Mouse (Mus musculus): ENCODE measurements around the gene Grb2. TPM values are rescaled to one million over a fixed set of nuclear protein-coding genes. Genes with fewer than 3 reads are reported as not detected.

The Grb2 gene
- 66.7 TPM in 2 replicates for polyA plus RNA-seq (2014; fragmentation: Nextera tagmentation; extraction: Ambion mirVana)

GRCm38 (mm10) chr11:115708209-115708876 lies at the start of gene Grb2:
Gene Grb2 (minus strand): TSS chr11:115708597.
- peak within 1 kb of the TSS; percentile 98 for H3K9ac ChIP-seq (ENCODE audit: low read depth, low read length)
- DNase-seq (ENCODE audit: low spot score) (peak; percentile 98), ATAC-seq (ENCODE audit: low read depth) (peak; percentile 97)
- no peaks in the 10 kb centered on the region for H3K27me3 ChIP-seq (replicated peaks; ENCODE audit: control insufficient read depth, insufficient read depth, low read length)
- no peaks in the 10 kb centered on the region for H3K36me3 ChIP-seq (ENCODE audit: control insufficient read depth, insufficient read depth, low read length)
- H3K27ac ChIP-seq (replicated peaks; ENCODE audit: low read depth, low read length): peak within 1 kb of the TSS; percentile 90
- H3K4me1 ChIP-seq (ENCODE audit: control insufficient read depth, insufficient read depth, low read length): peaks cover 9% of the 10 kb centered on the region
- peak within 1 kb of the TSS; percentile 100 for H3K4me3 ChIP-seq (ENCODE audit: low read depth, low read length)
- WGBS: 0% methylated on average over 9 of the region's 91 CpGs
- H3K9me3 ChIP-seq (ENCODE audit: control insufficient read depth, low read length): no peaks in the 10 kb centered on the region
- peak within 1 kb of the TSS; percentile 79 for H3K4me2 ChIP-seq (ENCODE audit: low read depth, low read length)

- H3K36me3 ChIP-seq (ENCODE audit: control insufficient read depth, insufficient read depth, low read length): no peaks in the 10 kb centered on the region
- H3K9ac ChIP-seq (ENCODE audit: low read depth, low read length): no peak overlapping the region
- H3K4me3 ChIP-seq (ENCODE audit: low read depth, low read length): no peak overlapping the region
- no peak overlapping the region for H3K4me2 ChIP-seq (ENCODE audit: low read depth, low read length)
- no peak for DNase-seq (ENCODE audit: low spot score)
- no peaks in the 10 kb centered on the region for H3K9me3 ChIP-seq (ENCODE audit: control insufficient read depth, low read length)
- ATAC-seq (ENCODE audit: low read depth): no peak
- no peaks in the 10 kb centered on the region for H3K4me1 ChIP-seq (ENCODE audit: control insufficient read depth, insufficient read depth, low read length)
- H3K27me3 ChIP-seq (replicated peaks; ENCODE audit: control insufficient read depth, insufficient read depth, low read length): no peaks in the 10 kb centered on the region
- no peak overlapping the region for H3K27ac ChIP-seq (replicated peaks; ENCODE audit: low read depth, low read length)
- WGBS: 78% methylated on average over 4 of the region's 4 CpGs
Observed at GRCm38 (mm10) chr11:115753485-115753884, 45.1 kb upstream of the Grb2 start.

- DNase-seq (ENCODE audit: low spot score) (no peak), ATAC-seq (ENCODE audit: low read depth) (no peak)
- H3K4me3 ChIP-seq (ENCODE audit: low read depth, low read length): no peak overlapping the region
- H3K27me3 ChIP-seq (replicated peaks; ENCODE audit: control insufficient read depth, insufficient read depth, low read length): no peaks in the 10 kb centered on the region
- no peak overlapping the region for H3K4me2 ChIP-seq (ENCODE audit: low read depth, low read length)
- 78% methylated on average over 7 of the region's 7 CpGs for WGBS
- H3K36me3 ChIP-seq (ENCODE audit: control insufficient read depth, insufficient read depth, low read length): no peaks in the 10 kb centered on the region
- H3K9ac ChIP-seq (ENCODE audit: low read depth, low read length): no peak overlapping the region
- no peaks in the 10 kb centered on the region for H3K9me3 ChIP-seq (ENCODE audit: control insufficient read depth, low read length)
- no peaks in the 10 kb centered on the region for H3K4me1 ChIP-seq (ENCODE audit: control insufficient read depth, insufficient read depth, low read length)
- no peak overlapping the region for H3K27ac ChIP-seq (replicated peaks; ENCODE audit: low read depth, low read length)
Observed at GRCm38 (mm10) chr11:115752653-115753052, 44.3 kb upstream of the Grb2 start.

- Histone ChIP-seq H3K4me1 (ENCODE audit: control insufficient read depth, insufficient read depth, low read length) (no peaks in the 10 kb centered on the region), H3K36me3 (ENCODE audit: control insufficient read depth, insufficient read depth, low read length) (no peaks in the 10 kb centered on the region), H3K4me3 (ENCODE audit: low read depth, low read length) (no peak overlapping the region), H3K4me2 (ENCODE audit: low read depth, low read length) (no peak overlapping the region), H3K27ac (replicated peaks; ENCODE audit: low read depth, low read length) (no peak overlapping the region), H3K27me3 (replicated peaks; ENCODE audit: control insufficient read depth, insufficient read depth, low read length) (no peaks in the 10 kb centered on the region), H3K9ac (ENCODE audit: low read depth, low read length) (no peak overlapping the region), H3K9me3 (ENCODE audit: control insufficient read depth, low read length) (no peaks in the 10 kb centered on the region)
- ATAC-seq (ENCODE audit: low read depth): no peak
- WGBS: 69% methylated on average over 2 of the region's 2 CpGs
- DNase-seq (ENCODE audit: low spot score): no peak
Observed at GRCm38 (mm10) chr11:115751725-115752124, 43.3 kb upstream of the Grb2 start.

- 88% methylated on average over 5 of the region's 5 CpGs for WGBS
- ATAC-seq (ENCODE audit: low read depth) (no peak), DNase-seq (ENCODE audit: low spot score) (no peak)
- H3K9ac ChIP-seq (ENCODE audit: low read depth, low read length): no peak overlapping the region
- H3K4me1 ChIP-seq (ENCODE audit: control insufficient read depth, insufficient read depth, low read length): no peaks in the 10 kb centered on the region
- no peaks in the 10 kb centered on the region for H3K36me3 ChIP-seq (ENCODE audit: control insufficient read depth, insufficient read depth, low read length)
- no peak overlapping the region for H3K4me3 ChIP-seq (ENCODE audit: low read depth, low read length)
- H3K4me2 ChIP-seq (ENCODE audit: low read depth, low read length): no peak overlapping the region
- H3K9me3 ChIP-seq (ENCODE audit: control insufficient read depth, low read length): no peaks in the 10 kb centered on the region
- H3K27me3 ChIP-seq (replicated peaks; ENCODE audit: control insufficient read depth, insufficient read depth, low read length): no peaks in the 10 kb centered on the region
- H3K27ac ChIP-seq (replicated peaks; ENCODE audit: low read depth, low read length): no peak overlapping the region
Observed at GRCm38 (mm10) chr11:115749834-115750233, 41.4 kb upstream of the Grb2 start.

GRCm38 (mm10) chr11:115747351-115747750 lies 39.0 kb upstream of the Grb2 start:
- peak overlapping the region; percentile 6; the same call in 1 of the 2 replicates for H3K4me3 ChIP-seq (ENCODE audit: low read depth, low read length)
- H3K27me3 ChIP-seq (replicated peaks; ENCODE audit: control insufficient read depth, insufficient read depth, low read length): no peaks in the 10 kb centered on the region
- 11% methylated on average over 8 of the region's 15 CpGs for WGBS
- H3K4me2 ChIP-seq (ENCODE audit: low read depth, low read length): peak overlapping the region; percentile 45
- no peaks in the 10 kb centered on the region for H3K4me1 ChIP-seq (ENCODE audit: control insufficient read depth, insufficient read depth, low read length)
- H3K9me3 ChIP-seq (ENCODE audit: control insufficient read depth, low read length): no peaks in the 10 kb centered on the region
- ATAC-seq (ENCODE audit: low read depth) (no peak), DNase-seq (ENCODE audit: low spot score) (no peak)
- H3K9ac ChIP-seq (ENCODE audit: low read depth, low read length): 0 out of 2 replicates have a peak overlapping the region, but pooled peaks have one; percentile 25
- H3K27ac ChIP-seq (replicated peaks; ENCODE audit: low read depth, low read length): no peak overlapping the region
- no peaks in the 10 kb centered on the region for H3K36me3 ChIP-seq (ENCODE audit: control insufficient read depth, insufficient read depth, low read length)

- no peaks in the 10 kb centered on the region for H3K27me3 ChIP-seq (replicated peaks; ENCODE audit: control insufficient read depth, insufficient read depth, low read length)
- no peak overlapping the region for H3K4me2 ChIP-seq (ENCODE audit: low read depth, low read length)
- DNase-seq (ENCODE audit: low spot score) (no peak), ATAC-seq (ENCODE audit: low read depth) (no peak)
- no peaks in the 10 kb centered on the region for H3K36me3 ChIP-seq (ENCODE audit: control insufficient read depth, insufficient read depth, low read length)
- no peak overlapping the region for H3K9ac ChIP-seq (ENCODE audit: low read depth, low read length)
- no peak overlapping the region for H3K4me3 ChIP-seq (ENCODE audit: low read depth, low read length)
- no peaks in the 10 kb centered on the region for H3K4me1 ChIP-seq (ENCODE audit: control insufficient read depth, insufficient read depth, low read length)
- H3K27ac ChIP-seq (replicated peaks; ENCODE audit: low read depth, low read length): no peak overlapping the region
- 55% methylated on average over 8 of the region's 8 CpGs for WGBS
- no peaks in the 10 kb centered on the region for H3K9me3 ChIP-seq (ENCODE audit: control insufficient read depth, low read length)
Observed at GRCm38 (mm10) chr11:115746762-115747161, 38.4 kb upstream of the Grb2 start.

- Histone ChIP-seq H3K4me3 (ENCODE audit: low read depth, low read length) (no peak overlapping the region), H3K27ac (replicated peaks; ENCODE audit: low read depth, low read length) (no peak overlapping the region), H3K9me3 (ENCODE audit: control insufficient read depth, low read length) (no peaks in the 10 kb centered on the region), H3K36me3 (ENCODE audit: control insufficient read depth, insufficient read depth, low read length) (no peaks in the 10 kb centered on the region), H3K27me3 (replicated peaks; ENCODE audit: control insufficient read depth, insufficient read depth, low read length) (no peaks in the 10 kb centered on the region), H3K4me1 (ENCODE audit: control insufficient read depth, insufficient read depth, low read length) (no peaks in the 10 kb centered on the region), H3K9ac (ENCODE audit: low read depth, low read length) (no peak overlapping the region), H3K4me2 (ENCODE audit: low read depth, low read length) (no peak overlapping the region)
- whole genome bisulfite sequencing: 73% methylated on average over 1 of the region's 1 CpGs
- DNase-seq (ENCODE audit: low spot score) (no peak), ATAC-seq (ENCODE audit: low read depth) (no peak)
Observed at GRCm38 (mm10) chr11:115746109-115746508, 37.7 kb upstream of the Grb2 start.

- Histone ChIP-seq H3K9ac (ENCODE audit: low read depth, low read length) (no peak overlapping the region), H3K4me3 (ENCODE audit: low read depth, low read length) (no peak overlapping the region), H3K36me3 (ENCODE audit: control insufficient read depth, insufficient read depth, low read length) (no peaks in the 10 kb centered on the region), H3K4me2 (ENCODE audit: low read depth, low read length) (no peak overlapping the region), H3K9me3 (ENCODE audit: control insufficient read depth, low read length) (no peaks in the 10 kb centered on the region), H3K4me1 (ENCODE audit: control insufficient read depth, insufficient read depth, low read length) (no peaks in the 10 kb centered on the region), H3K27ac (replicated peaks; ENCODE audit: low read depth, low read length) (no peak overlapping the region), H3K27me3 (replicated peaks; ENCODE audit: control insufficient read depth, insufficient read depth, low read length) (no peaks in the 10 kb centered on the region)
- DNase-seq (ENCODE audit: low spot score) (no peak), ATAC-seq (ENCODE audit: low read depth) (no peak)
- 81% methylated on average over 5 of the region's 5 CpGs for WGBS
Observed at GRCm38 (mm10) chr11:115744385-115744784, 36.0 kb upstream of the Grb2 start.

Data from embryonic facial prominence, embryonic 14.5 days (tissue).